Mouse (Mus musculus): ENCODE data around the gene Tmem125.
"Not testable (repeated sequence)": the region's sequence is repeated elsewhere in the genome, so short reads cannot be mapped to it uniquely, and the experiment has no call there.

DNA sequence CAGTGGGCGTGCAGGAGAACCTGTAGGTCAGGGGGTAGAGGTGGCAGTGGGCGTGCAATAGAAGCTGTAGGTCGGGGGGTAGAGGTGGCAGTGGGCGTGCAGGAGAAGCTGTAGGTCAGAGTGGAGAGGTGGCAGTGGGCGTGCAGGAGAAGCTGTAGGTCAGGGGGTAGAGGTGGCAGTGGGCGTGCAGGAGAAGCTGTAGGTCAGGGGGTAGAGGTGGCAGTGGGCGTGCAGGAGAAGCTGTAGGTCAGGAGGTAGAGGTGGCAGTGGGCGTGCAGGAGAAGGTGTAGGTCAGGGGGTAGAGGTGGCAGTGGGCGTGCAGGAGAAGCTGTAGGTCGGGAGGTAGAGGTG lies 4.3 kb upstream of the Tmem125 start:
- TF ChIP-seq CTCF (IDR thresholded peaks at IDR 0.05; ENCODE audit: borderline replicate concordance, extremely low read depth, insufficient read depth, insufficient read length); POLR2A (IDR thresholded peaks at IDR 0.05; ENCODE audit: borderline replicate concordance, extremely low read depth, insufficient read depth, insufficient read length, poor library complexity, severe bottlenecking): not testable (repeated sequence)
